Mouse (Mus musculus) limb, embryonic 14.5 days (tissue): ENCODE measurements around the gene Tph2. TPM values are rescaled to one million over a fixed set of nuclear protein-coding genes. Genes with fewer than 3 reads are reported as not detected.

ENCODE experiments used
- ATAC-seq: fragments of 200-750 bp; cut with Nextera tagmentation; 2 replicates; pipeline ENCODE4 v1.8.0; 2017; ENCODE audit warnings: low read depth, moderate number of reproducible peaks, moderate TSS enrichment; ENCODE audit not compliant: low FRiP score
- DNase-seq: peaks from one replicate; pipeline ENCODE4 v3.0.0-alpha.2; 2015; ENCODE audit warnings: low spot score
- H3K27ac ChIP-seq: fragments of 300-500 bp; sonication (generic); replicated peaks from 2 replicates; pipeline ENCODE4 v1.5.1; 2014; ENCODE audit warnings: low read depth, mild to moderate bottlenecking, low read length, moderate library complexity, mixed read lengths
- H3K27me3 ChIP-seq: fragments of 300-500 bp; sonication (generic); 2 replicates; pipeline ENCODE4 v1.6.1; 2014; ENCODE audit warnings: low read length, mixed read lengths; ENCODE audit not compliant: control insufficient read depth, insufficient read depth
- H3K36me3 ChIP-seq: fragments of 300-500 bp; sonication (generic); 2 replicates; pipeline ENCODE4 v1.6.1; 2014; ENCODE audit warnings: mild to moderate bottlenecking, low read length, moderate library complexity, mixed read lengths; ENCODE audit not compliant: control insufficient read depth, insufficient read depth
- H3K4me1 ChIP-seq: fragments of 300-500 bp; sonication (generic); 2 replicates; pipeline ENCODE4 v1.6.1; 2014; ENCODE audit warnings: antibody characterized with exemption, low read length, mixed read lengths; ENCODE audit not compliant: control insufficient read depth, insufficient read depth
- H3K4me2 ChIP-seq: fragments of 300-500 bp; sonication (generic); replicated peaks from 2 replicates; pipeline ENCODE4 v1.6.1; 2014; ENCODE audit warnings: low read depth, mild to moderate bottlenecking, low read length, moderate library complexity; ENCODE audit not compliant: severe bottlenecking
- H3K4me3 ChIP-seq: fragments of 300-500 bp; sonication (generic); replicated peaks from 2 replicates; pipeline ENCODE4 v1.5.1; 2014; ENCODE audit warnings: low read length
- H3K9ac ChIP-seq: fragments of 300-500 bp; sonication (generic); 2 replicates; pipeline ENCODE4 v1.6.1; 2014; ENCODE audit warnings: mild to moderate bottlenecking, low read depth, low read length, moderate library complexity; ENCODE audit not compliant: severe bottlenecking
- H3K9me3 ChIP-seq: fragments of 300-500 bp; sonication (generic); 2 replicates; pipeline ENCODE4 v1.6.1; 2016; ENCODE audit warnings: low read length; ENCODE audit not compliant: control insufficient read depth
- POLR2A ChIP-seq: fragments of 200-500 bp; IDR thresholded peaks from 2 replicates; pipeline ENCODE4 v1.8.0; 2012; ENCODE audit warnings: inconsistent platforms, mild to moderate bottlenecking, moderate library complexity, borderline replicate concordance; ENCODE audit not compliant: insufficient read depth, insufficient read length; ENCODE audit errors: extremely low read depth
- WGBS: fragments of 180-500 bp; shearing (Covaris S2); extraction: QIAGEN DNeasy Blood & Tissue Kit; methylation state at CpG from one replicate; pipeline ENCODE4 v1.1.7; 2014; 5-methylcytosine and 5-hydroxymethylcytosine counted together
- polyA plus RNA-seq, 2 experiments: library from polyadenylated mRNA; depleted of rRNA in 1 of 2; stranded (reverse) in 1 of 2; unstranded in 1 of 2; fragments of >200 nt; fragmentation: Nextera tagmentation in 1 of 2; extraction: Ambion mirVana in 1 of 2; gene quantifications; 2 replicates each; pipeline versions ENCODE4 v1.2.1 to v1.2.3; 2012 to 2014

Gene Tph2
- polyA plus RNA-seq, 2 experiments, result 0.03 TPM; not detected in 1

DNA sequence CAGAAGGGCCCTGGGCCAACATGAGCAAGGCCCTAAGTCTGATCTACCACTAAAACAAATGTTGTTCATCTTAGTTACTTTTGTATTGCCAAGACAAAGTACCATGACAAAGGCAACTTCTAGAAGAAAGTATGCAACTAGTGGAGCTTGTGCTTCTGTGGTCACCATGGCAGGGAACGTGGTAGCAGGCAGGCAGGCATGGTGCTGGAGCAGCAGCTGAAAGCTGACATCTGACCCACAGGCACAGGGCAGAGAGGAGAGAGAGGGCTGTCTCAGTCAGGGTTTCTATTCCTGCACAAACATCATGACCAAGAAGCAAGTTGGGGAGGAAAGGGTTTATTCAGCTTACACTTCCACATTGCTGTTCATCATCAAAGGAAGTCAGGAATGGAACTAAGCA is 56.9 kb downstream of the Tph2 start:
- WGBS, result 59% methylated on average over 1 of the region's 1 CpGs
- H3K36me3 ChIP-seq, result no peaks in the 10 kb centered on the region
- DNase-seq, result no peak

DNA sequence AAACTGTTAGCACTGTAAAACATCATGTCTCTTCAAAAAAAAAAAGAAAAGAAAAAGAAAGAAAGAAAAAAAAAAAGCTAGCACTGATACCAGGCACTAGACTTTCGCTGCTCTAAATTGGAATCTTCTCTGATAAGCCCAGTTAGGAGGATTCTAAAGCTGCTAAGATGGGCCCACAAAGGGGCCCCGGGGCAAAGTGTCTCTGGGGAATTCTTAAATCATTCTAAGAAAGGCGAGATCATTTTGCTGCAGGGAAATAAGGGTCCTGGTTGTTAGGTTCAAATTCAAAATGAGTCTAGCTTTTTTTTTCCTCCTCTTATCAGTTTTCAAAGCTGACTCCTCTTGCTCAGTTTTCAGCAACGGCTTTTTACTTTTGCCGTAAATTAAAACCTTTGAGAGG is 59.3 kb downstream of the Tph2 start:
- no peaks in the 10 kb centered on the region for H3K4me1 ChIP-seq
- no peak overlapping the region for H3K27ac ChIP-seq
- no peak overlapping the region for H3K4me2 ChIP-seq
- H3K27me3 ChIP-seq, result no peaks in the 10 kb centered on the region
- H3K36me3 ChIP-seq, result no peaks in the 10 kb centered on the region
- DNase-seq, result no peak
- 48% methylated on average over 5 of the region's 5 CpGs for whole genome bisulfite sequencing
- no peak overlapping the region for H3K4me3 ChIP-seq
- no peak for TF ChIP-seq POLR2A
- no peak overlapping the region for H3K9ac ChIP-seq
- H3K9me3 ChIP-seq, result no peaks in the 10 kb centered on the region
- ATAC-seq, result no peak

More for the DNA sequence above, 56.9 kb downstream of the Tph2 start:
- no peak for TF ChIP-seq POLR2A
- Histone ChIP-seq H3K9me3 (no peaks in the 10 kb centered on the region), H3K9ac (no peak overlapping the region), H3K4me2 (no peak overlapping the region), H3K27ac (no peak overlapping the region), H3K4me3 (no peak overlapping the region), H3K27me3 (no peaks in the 10 kb centered on the region), H3K4me1 (no peaks in the 10 kb centered on the region)
- no peak for ATAC-seq

GRCm38 (mm10) chr10:115125027-115125426 is 59.8 kb downstream of the Tph2 start:
- Histone ChIP-seq H3K4me2 (no peak overlapping the region), H3K27me3 (no peaks in the 10 kb centered on the region), H3K36me3 (no peaks in the 10 kb centered on the region), H3K9me3 (no peaks in the 10 kb centered on the region), H3K27ac (no peak overlapping the region), H3K9ac (no peak overlapping the region), H3K4me1 (no peaks in the 10 kb centered on the region), H3K4me3 (no peak overlapping the region)
- TF ChIP-seq POLR2A, result no peak
- WGBS, result 60% methylated on average over 5 of the region's 5 CpGs
- no peak for ATAC-seq
- no peak for DNase-seq

GRCm38 (mm10) chr10:115107666-115108540 is 76.9 kb downstream of the Tph2 start:
- Histone ChIP-seq H3K4me3 (no peak overlapping the region), H3K27me3 (no peaks in the 10 kb centered on the region), H3K27ac (no peak overlapping the region), H3K4me2 (no peak overlapping the region), H3K4me1 (no peaks in the 10 kb centered on the region), H3K9me3 (no peaks in the 10 kb centered on the region), H3K9ac (no peak overlapping the region), H3K36me3 (no peaks in the 10 kb centered on the region)
- DNase-seq (peak; percentile 64), ATAC-seq (0 out of 2 replicates have a peak, but pooled peaks have one; percentile 57)
- WGBS, result 56% methylated on average over 16 of the region's 16 CpGs
- no peak for TF ChIP-seq POLR2A

- Histone ChIP-seq H3K36me3 (no peaks in the 10 kb centered on the region), H3K4me3 (no peak overlapping the region), H3K27me3 (no peaks in the 10 kb centered on the region), H3K27ac (no peak overlapping the region), H3K9me3 (no peaks in the 10 kb centered on the region), H3K4me1 (no peaks in the 10 kb centered on the region), H3K9ac (no peak overlapping the region), H3K4me2 (no peak overlapping the region)
- TF ChIP-seq POLR2A, result no peak
- DNase-seq (peak; percentile 33), ATAC-seq (no peak)
- WGBS, result 29% methylated on average over 8 of the region's 8 CpGs
Observed at GRCm38 (mm10) chr10:115104175-115104574, 80.6 kb downstream of the Tph2 start.
